Mouse (Mus musculus) thymus, postnatal 4 days (tissue): Measurements from ENCODE around the gene Fkbp3.
"Not testable (repeated sequence)": the region's sequence is repeated elsewhere in the genome, so short reads cannot be mapped to it uniquely, and the experiment has no call there.

Source experiments
- DNase-seq: peaks from one replicate; pipeline ENCODE4 v3.0.0; 2021

Gene Fkbp3

GRCm38 (mm10) chr12:65073611-65074178 is at the start of gene Fkbp3:
Gene Fkbp3 (minus strand): TSS chr12:65074007.
- peak; percentile 98 for DNase-seq

GRCm38 (mm10) chr12:65119451-65119850 is 45.6 kb upstream of the Fkbp3 start:
- DNase-seq, result no peak

GRCm38 (mm10) chr12:65118968-65119367 is 45.2 kb upstream of the Fkbp3 start:
- DNase-seq, result no peak

GRCm38 (mm10) chr12:65114978-65115377 is 41.2 kb upstream of the Fkbp3 start:
- DNase-seq, result not testable (repeated sequence)

- DNase-seq, result no peak
Observed at GRCm38 (mm10) chr12:65113925-65114324, 40.1 kb upstream of the Fkbp3 start.

- DNase-seq, result no peak
Observed at GRCm38 (mm10) chr12:65112811-65113210, 39.0 kb upstream of the Fkbp3 start.

GRCm38 (mm10) chr12:65111503-65111902 is 37.7 kb upstream of the Fkbp3 start:
- no peak for DNase-seq

GRCm38 (mm10) chr12:65108746-65109145 is 34.9 kb upstream of the Fkbp3 start:
- DNase-seq, result no peak

- no peak for DNase-seq
Observed at GRCm38 (mm10) chr12:65076906-65077305, 3.1 kb upstream of the Fkbp3 start.

- no peak for DNase-seq
Observed at GRCm38 (mm10) chr12:65075733-65076310, 2.0 kb upstream of the Fkbp3 start.

- DNase-seq, result peak; percentile 91
Observed at GRCm38 (mm10) chr12:65075085-65075732, 1.4 kb upstream of the Fkbp3 start, which contains the start of gene Fancm. Gene Fancm (plus strand): TSS chr12:65075603.

GRCm38 (mm10) chr12:65074651-65075050 is 844 bp upstream of the Fkbp3 start:
- no peak for DNase-seq

GRCm38 (mm10) chr12:65072911-65073610 is 746 bp downstream of the Fkbp3 start:
- no peak for DNase-seq

GRCm38 (mm10) chr12:65068409-65068808 is 5.4 kb downstream of the Fkbp3 start:
- no peak for DNase-seq

GRCm38 (mm10) chr12:65066234-65066633 is 7.6 kb downstream of the Fkbp3 start:
- no peak for DNase-seq

- peak; percentile 17 for DNase-seq
Observed at GRCm38 (mm10) chr12:65065241-65065640, 8.6 kb downstream of the Fkbp3 start.

- DNase-seq, result no peak
Observed at GRCm38 (mm10) chr12:65061082-65061481, 12.7 kb downstream of the Fkbp3 start.

GRCm38 (mm10) chr12:65058203-65058602 is 15.6 kb downstream of the Fkbp3 start:
- DNase-seq, result no peak

GRCm38 (mm10) chr12:65048799-65049198 is 25.0 kb downstream of the Fkbp3 start:
- no peak for DNase-seq

GRCm38 (mm10) chr12:65037546-65037937 is 36.3 kb downstream of the Fkbp3 start:
- DNase-seq, result no peak

- no peak for DNase-seq
Observed at GRCm38 (mm10) chr12:65036892-65037545, 36.8 kb downstream of the Fkbp3 start.

GRCm38 (mm10) chr12:65036190-65036870 is 37.5 kb downstream of the Fkbp3 start, which contains the start of gene Prpf39:
Gene Prpf39 (plus strand): TSS chr12:65036333.
- peak; percentile 97 for DNase-seq

- no peak for DNase-seq
Observed at GRCm38 (mm10) chr12:65035839-65036189, 38.0 kb downstream of the Fkbp3 start.
